Mouse (Mus musculus): ENCODE data around the gene Tbxa2r.

Tbxa2r gene

DNA sequence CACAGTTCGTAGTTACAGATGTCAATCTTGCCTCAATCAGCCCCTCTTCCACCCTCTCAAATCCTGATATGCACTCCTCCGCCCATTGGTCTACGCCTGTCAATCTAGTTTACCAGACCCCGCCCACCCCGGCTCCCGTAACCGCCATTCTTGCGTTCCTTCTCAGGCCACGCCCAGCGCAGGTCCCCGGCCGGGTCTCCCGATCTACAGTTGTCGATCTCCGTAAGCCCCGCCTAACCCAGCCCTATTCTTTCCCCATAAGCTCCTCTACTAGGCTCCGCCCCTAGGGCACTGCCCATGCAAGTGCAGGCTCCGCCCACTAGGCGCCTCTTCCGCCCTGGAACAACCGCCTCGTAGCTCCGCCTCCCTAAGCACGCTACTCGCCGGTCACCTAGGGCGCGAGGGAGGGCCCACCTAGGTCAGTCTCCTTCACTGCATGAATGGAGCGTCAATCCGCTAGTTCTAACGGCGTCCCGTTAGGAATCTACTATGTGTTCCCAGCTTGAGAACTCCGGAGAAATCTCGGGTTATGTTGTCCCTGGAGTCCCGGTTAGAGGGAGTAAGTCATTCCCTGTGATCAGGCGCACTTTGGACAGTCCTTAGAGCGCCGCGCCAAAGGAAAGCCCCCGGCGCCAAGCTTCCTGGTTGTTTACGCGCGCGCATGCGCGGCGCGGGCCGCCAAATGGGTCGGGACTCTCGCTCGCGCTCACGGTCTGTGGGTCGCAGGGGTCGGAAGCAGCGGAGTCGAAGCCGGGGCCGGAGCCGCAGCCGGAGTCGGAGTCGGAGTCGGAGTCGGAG, 7.8 kb upstream of the Tbxa2r start, which contains the start of gene Cactin:
TSS of gene Cactin (plus strand) at position 554 of the 798 bp plus-strand sequence.
- DNase-seq (ENCODE audit: low read depth, low spot score), result peak; percentile 100

DNA sequence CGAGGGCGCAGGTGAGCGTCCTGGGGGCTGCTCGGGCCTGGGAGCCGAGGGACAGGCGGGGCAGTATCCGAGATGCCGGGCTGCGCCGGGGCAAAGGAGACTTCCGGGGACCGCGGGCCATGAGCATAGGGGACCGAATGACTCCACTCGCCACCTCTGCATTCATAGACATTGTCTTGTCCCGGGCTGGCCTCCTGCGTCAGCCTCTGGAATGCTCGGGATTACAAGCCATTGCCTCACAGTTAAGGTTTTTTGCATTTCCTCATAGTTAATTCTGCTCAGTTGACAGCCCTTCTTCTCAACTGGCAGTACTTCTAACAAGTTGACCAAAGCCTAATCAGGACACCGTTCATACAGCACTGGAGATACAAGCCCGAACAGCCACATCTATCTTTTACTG, 7.1 kb upstream of the Tbxa2r start:
- DNase-seq (ENCODE audit: low read depth, low spot score), result peak; percentile 26

DNA sequence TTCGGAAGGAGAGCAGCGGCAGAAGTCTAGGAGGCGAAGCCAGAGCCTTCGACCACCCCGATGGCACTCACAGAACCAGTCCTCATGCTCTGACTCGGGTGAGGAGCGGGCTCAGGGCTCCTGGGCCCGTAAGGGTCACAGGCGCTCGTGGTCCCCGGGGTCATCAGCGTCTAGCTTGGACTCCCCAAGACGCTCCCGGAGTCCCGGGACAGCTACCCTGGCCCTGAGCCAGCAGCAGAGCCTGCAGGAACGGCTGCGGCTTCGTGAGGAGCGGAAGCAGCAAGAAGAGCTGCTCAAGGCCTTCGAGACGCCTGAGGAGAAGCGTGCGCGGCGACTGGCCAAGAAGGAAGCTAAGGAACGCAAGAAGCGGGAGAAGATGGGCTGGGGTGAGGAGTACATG, 6.1 kb upstream of the Tbxa2r start:
- no peak for DNase-seq (ENCODE audit: low read depth, low spot score)

DNA sequence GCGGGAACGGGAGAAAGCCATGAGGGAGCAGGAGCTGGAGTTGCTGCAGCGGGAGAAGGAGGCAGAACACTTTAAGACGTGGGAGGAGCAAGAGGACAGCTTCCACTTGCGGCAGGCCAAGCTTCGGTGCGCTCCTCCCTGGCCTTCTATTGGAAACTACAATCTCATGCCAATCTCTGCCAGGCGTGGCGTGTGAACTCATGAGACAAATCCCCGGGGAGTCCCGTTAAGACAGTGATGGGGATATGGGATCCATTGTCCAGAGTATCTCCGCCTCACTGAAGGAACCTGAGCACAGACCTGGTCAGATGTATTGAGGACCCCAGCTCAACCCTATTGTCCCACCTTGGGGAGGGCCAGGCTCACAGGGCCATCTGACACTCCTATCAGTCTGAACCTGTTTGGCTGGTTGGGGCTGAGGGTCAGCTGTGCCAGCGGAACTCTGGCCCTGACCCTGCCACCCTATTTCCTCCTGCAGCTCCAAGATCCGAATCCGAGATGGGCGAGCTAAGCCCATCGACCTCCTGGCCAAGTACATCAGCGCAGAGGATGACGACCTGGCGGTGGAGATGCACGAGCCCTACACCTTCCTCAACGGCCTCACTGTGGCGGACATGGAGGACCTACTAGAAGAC, 5.3 kb upstream of the Tbxa2r start:
- DNase-seq (ENCODE audit: low read depth, low spot score), result no peak

DNA sequence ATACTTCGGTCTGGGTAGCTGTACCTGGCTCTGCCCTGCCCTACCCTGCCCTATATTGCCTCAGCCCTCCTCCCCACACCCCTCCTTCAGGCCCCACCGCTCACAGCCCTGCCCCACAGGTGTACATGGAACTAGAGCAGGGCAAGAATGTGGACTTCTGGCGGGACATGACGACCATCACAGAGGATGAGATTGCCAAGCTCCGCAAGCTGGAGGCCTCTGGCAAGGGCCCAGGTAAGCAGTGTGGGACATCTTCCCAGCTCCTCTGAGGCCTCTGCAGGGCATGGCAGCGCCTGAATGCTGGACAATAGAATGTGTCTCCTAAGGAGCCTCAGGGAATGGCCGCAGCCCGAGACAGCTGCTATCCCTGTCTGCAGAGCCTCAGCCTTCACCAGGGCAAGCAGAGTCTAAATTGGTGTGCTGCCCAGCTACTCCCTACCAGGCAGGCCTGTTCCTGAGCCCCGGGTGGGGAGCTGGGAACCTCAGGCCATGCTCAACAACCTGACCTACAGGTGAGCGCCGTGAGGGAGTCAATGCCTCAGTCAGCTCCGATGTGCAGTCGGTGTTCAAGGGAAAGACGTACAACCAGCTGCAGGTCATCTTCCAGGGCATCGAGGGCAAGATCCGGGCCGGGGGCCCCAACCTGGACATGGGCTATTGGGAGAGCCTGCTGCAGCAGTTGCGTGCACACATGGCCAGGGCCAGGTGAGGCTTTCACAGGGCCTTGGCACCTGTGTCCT, 4.6 kb upstream of the Tbxa2r start:
- no peak for DNase-seq (ENCODE audit: low read depth, low spot score)

DNA sequence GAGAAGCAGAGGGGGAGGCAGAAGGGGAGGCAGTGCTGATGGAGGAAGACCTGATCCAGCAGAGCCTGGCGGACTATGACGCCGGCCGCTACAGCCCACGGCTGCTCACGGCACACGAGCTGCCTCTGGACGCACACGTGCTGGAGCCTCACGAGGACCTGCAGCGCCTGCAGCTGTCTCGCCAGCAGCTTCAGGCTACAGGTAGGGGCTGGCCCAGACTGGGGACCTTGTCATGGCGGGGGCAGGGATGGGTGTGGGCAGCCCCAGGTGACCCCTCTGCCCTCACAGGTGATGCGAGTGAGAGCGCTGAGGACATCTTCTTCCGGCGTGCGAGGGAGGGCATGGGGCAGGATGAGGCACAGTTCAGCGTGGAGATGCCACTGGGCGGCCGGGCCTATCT, 3.4 kb upstream of the Tbxa2r start:
- no peak for DNase-seq (ENCODE audit: low read depth, low spot score)

DNA sequence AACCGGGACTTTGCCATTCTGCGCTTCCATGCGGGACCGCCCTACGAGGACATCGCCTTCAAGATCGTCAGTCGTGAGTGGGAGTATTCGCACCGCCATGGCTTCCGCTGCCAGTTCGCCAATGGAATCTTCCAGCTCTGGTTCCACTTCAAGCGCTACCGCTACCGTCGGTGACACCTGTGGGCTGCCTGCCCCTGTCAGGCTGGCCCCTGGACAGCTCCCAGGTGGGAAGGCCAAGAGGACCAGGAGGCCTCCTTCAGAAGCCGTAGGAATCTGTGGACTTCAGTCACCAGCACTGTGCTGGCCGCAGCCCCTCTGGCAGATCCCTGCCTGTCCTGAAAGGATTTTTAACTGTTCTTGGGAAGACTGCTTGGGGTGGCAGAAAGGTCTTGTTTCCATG, 2.8 kb upstream of the Tbxa2r start:
- DNase-seq (ENCODE audit: low read depth, low spot score), result no peak

DNA sequence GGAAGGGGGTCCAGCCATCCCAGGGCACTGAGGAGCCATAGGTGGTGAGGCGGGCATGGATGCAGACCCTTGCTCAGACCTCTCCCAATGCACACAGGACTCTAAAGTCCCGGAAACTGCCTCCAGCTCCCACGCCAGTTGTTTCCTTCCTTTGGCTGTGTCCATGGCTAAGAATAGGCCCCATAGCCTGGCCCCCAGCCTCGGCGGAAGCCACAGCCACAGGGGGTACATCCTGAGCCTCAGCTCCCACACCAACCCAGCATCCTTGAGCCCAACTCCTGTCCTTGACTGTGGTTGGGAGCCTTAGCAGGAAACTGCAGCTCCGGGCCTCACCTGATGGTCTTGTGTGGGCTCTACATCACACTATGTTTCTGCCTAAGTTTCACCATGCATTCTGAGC, 1.7 kb upstream of the Tbxa2r start:
- no peak for DNase-seq (ENCODE audit: low read depth, low spot score)

DNA sequence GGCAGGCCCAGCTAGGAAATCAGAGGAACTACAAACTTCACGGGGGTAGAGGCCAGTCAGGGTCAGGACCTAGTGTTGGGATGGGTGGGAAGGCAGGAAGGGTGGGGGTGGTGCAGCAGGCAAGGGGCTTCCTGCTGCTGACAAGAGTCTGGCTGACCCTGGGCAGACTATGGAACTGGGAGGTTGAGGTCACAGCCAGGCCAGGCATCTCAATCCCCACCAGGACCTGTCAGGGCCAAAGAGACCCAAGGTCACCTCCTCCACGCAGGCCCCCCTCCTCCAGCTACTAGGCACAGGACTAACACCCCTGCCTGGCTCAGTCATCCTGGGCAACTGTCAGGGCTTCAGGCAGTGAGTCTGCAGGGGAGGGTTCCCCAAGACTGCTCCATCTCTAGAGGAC, 572 bp upstream of the Tbxa2r start:
- no peak for DNase-seq (ENCODE audit: low read depth, low spot score)

DNA sequence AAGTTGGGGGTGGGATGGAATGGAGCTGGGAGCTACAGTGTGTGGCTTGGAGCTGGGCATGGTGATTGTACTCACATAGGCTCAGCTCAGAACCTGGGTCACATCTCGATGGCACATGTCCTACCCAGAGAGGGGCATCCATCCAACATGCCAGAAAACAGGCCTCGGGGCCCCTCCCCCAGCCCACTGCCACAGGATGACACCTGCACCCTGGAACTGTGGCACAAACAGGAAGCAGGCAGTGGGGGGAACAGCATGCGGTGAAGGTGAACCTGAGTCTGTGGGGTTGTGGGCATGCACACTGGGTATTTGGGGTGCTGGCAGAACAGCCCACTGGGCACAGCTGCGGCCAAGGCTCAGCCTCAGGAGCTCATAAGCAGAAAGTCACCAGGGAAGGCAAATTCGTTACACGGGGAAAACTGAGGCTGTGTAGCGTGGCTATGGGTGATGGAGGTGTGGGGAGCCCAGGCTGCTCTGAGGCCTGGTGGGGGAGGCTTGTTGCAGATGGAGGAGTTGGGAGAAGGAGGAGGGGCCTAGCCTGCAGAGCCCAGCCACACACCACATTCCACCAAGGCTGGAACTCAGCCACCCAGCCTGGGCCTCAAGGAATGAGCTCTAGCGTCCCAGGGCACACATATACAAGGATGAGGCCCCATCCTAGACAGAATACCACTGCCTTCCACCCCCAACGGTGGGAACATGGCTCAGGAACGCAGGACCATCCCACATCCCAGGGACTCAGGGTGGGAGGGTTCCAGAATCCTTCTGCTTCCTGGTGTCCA, 854 bp downstream of the Tbxa2r start:
- no peak for DNase-seq (ENCODE audit: low read depth, low spot score)

DNA sequence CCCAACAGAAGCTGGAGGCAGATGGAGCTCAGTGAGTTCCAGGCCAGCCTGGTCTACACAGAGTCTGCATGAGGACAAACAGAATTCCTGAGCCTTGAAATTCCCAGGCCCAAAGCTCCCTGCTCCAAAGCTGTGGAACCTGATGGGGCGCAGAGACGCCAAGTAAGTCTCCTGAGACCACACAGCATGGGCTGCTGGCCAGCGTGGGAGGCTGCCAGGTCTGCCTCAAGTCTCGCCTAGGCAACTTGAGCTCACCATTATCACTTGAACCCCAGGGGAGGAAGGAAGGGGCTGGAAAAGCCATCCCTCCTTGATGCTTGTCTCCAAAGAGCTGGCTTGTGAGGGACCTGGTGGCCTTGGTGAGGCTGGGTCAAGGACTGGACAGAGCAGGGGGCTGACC, 1.5 kb downstream of the Tbxa2r start:
- DNase-seq (ENCODE audit: low read depth, low spot score), result no peak

DNA sequence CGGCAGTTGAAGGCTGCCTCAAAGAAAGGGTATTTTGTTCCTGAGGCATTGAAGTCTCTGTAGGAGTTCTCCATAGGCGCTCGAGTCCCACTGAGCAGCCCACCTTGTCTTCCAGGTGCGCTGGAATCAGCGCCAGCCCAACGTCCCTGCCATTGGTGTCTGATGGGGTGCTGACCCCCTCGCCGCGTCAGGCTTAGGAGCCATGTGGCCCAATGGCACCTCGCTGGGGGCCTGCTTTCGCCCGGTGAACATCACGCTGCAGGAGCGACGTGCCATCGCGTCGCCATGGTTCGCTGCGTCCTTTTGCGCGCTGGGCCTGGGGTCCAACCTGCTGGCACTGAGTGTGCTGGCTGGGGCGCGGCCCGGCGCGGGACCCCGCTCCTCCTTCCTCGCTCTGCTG, 3.7 kb downstream of the Tbxa2r start:
- no peak for DNase-seq (ENCODE audit: low read depth, low spot score)

DNA sequence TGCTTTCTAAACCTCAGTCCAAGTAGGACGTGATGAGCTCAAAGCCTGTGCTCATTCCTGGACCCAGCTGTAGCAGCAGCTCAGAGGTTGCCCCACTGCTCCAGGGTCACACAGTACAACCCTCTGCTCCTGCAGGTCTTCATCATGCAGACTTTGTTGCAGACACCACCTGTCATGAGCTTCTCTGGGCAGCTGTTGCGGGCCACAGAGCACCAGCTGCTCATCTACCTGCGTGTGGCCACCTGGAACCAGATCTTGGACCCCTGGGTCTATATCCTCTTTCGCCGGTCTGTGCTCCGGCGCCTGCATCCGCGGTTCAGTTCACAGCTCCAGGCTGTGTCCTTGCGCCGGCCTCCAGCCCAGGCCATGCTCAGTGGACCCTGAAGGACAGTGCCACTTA, 5.8 kb downstream of the Tbxa2r start:
- no peak for DNase-seq (ENCODE audit: low read depth, low spot score)

DNA sequence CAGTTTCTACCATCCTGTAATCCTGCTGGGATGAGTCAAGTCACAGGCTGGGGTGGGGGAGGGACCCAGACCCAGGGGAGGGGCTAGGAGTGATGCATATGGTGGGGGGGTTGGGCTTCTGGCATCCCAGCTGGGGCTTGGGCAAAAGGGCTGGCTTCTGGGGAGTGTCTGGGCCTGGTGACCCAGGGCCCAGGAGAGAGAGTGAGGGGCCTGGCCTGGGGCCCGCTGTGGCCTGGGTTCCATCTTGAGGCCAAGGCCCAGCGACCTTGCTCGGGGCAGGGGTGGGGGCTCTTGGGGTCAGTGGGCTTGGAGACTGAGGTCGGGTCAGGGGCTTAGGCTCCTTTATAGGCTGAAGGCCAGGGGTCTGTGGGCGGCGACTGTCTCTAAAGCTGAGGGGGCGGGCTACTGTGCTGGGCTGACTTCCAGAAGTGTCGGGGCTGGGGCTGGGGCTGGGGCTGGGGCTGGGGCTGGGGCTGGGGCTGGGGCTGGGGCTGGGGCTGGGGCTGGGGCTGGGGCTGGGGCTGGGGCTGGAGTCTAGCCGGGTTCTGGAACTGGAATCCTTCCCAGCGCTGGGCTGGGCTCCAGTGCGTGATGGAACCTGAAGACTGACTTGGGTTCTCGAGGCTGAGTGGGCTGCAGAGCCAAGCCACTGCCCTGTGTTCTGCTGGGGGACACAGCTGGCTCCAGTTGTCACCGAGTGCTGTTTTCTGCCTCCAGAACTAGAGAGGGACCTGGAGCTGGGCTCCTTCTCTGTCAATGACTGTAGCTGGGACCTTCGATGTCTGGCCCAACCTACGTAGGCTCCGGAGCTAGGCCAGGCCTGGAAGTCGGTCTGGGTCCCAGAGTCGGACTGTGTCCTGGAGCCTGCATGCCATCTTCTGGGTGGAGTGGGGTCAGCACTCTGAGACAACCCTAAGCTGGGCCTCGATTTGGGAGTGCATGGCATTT, 7.1 kb downstream of the Tbxa2r start:
- no peak for DNase-seq (ENCODE audit: low read depth, low spot score)

DNA sequence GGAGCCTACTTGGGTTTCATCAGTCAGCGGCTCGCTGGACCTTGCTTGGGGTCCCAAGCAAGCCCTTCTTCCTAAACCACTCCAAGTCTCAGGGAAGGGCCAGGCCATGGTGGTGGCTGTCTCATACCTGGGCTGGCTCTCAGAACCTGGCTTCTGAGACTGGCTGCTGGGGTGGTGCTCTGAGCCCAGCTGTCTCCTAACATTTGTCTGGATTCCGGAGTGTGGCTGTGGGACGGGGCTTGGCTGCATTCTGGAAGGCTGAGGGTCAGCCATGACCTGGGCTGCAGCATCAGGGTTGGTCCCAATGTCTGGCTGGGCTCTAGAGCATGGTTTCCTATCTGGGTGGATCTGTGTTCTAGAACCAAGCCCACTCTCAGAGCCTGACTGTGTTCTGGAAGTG, 8.0 kb downstream of the Tbxa2r start:
- no peak for DNase-seq (ENCODE audit: low read depth, low spot score)

DNA sequence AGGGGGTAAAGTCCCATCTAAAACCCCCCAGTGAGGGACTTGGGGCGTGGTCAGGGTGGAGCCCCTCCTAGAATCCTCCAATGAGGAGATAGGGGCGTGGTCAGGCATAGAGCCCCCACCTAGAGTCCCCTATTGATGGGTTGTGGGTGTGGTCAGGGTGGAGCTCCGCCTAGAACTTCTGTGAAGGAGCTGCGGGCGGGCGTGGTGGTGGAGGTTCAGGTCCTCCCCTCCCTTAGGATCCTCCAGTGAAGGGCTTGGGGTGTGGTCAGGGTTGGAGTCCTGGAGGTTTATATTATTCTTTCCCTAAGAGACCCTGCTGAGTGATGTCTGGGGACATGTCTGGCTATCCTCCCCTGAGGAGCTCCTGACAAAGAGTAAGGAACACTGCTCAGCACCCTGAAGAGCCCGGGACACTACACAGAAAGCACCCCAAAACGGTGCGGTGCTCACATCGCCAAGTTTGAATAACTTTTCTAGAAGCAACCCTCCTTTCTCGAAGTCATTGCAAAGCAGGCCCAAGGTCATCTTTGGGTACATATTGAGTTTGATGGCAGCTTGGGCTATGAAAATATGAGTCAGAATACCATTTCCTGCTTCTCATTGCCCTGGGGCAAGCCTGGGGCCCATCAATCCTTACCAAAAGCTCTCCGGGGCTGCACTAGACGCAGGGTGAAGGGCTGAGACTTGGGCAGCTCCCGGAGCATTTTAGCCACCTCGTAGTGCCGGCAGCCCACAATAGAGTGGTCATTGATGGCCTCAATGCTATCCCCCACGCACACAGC, 12.2 kb downstream of the Tbxa2r start:
- DNase-seq (ENCODE audit: low read depth, low spot score), result no peak

DNA sequence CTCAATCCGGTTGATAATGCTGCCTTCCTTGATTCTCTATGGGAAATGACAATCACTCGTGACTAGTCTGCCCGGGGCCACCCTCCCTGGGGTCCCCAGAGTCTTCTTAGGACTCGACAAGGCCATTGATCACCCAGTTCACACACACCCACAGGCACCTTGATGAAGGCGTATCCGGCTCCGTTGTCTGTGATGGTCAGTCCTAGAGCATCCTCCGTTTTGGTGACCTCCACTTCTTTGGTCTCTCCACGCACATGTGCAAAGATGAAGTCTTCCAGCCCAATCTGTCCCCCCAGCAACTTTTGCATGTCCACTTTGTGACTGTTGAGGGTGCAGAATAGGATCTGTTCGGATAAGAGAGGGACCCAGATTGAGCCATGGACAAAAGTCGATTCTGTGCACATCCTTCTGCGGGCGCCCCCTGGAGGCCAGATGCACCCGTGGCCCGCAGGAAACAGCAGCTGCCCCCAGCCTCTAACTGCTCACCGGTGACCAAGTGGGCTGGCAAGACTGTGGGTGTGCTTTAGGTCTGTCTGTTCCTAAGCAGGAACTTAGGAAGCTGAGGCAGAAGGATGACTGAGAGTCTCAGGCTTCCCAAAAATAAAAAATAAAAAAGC, 12.9 kb downstream of the Tbxa2r start:
- DNase-seq (ENCODE audit: low read depth, low spot score), result no peak

DNA sequence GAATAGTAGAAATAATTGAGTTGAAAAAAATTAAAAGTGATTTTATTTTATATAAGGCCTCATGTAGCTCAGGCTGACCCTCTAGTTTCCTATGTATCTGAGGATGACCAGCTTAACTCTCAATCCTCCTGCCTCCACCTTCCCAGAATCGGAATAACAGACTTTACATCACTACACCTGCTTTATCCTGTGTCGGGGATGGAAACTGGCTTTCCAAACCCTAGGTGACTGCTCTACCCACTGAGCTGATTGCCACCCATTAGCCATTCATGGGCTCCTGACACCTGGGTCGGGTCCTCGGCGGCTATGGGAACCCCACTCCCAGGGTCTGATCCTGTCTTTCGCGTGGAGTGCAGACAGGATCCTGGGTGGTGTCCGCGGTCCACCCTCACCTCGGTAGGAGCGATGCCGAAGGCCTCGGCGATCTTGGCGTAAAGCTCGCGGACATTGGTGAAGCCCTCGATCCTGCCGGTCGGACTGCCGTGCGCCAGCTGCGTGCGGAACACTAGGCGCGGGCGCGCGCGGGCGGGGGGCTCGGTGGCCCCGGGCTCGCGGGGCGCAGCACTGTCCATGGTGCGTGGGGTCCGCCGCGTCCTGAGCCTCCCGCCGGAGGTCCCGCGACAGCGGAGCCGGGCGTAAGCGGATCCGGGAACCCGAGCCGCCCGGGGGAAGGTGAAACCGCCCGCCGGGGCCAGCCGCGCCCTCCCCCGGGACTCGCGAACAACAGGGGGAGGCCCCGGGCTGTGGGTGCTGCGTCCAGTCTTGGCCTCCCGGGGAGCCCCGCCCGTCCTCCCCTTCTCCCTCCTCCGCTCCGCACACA, 14.4 kb downstream of the Tbxa2r start, which contains the start of gene Gipc3:
TSS of gene Gipc3 (minus strand) at position 581 of the 820 bp plus-strand sequence.
- no peak for DNase-seq (ENCODE audit: low read depth, low spot score)
